Mouse (Mus musculus): ENCODE data around the gene Krt80. TPM values are rescaled to one million over a fixed set of nuclear protein-coding genes. Genes with fewer than 3 reads are reported as not detected.

Gene Krt80
- polyA plus RNA-seq, 1 experiment from 2014 or later, result not detected

DNA sequence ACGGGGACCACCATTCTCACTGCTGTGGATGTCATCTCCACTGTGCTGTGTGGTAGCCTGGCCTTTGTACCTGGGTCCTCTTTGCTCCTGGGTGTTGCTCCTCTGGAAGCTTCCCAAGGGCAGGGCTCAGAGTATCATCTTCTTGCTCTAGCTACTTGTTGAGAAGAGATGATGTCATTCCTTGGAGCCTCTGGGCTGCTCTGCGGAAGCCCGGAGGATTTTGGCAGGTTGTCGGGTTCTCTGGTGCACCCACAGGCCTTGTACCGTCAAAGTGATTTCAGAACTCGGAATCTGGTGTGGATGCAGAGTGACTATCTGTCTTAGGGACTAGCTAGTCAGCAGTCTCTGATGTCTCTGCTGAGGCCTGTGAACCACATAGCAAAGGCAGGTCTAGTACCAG is 15.1 kb upstream of the Krt80 start:
- no peaks in the 10 kb centered on the region for H3K4me1 ChIP-seq (ENCODE audit: control insufficient read depth, insufficient read depth, low read length)
- no peaks in the 10 kb centered on the region for H3K9me3 ChIP-seq (replicated peaks; ENCODE audit: control insufficient read depth, low read length)
- 86% methylated on average over 6 of the region's 6 CpGs for WGBS
- no peak overlapping the region for H3K9ac ChIP-seq (replicated peaks; ENCODE audit: low read length)
- no peak for ATAC-seq (replicated peaks; ENCODE audit: insufficient number of reproducible peaks, low FRiP score, low TSS enrichment, low read depth)
- H3K4me2 ChIP-seq (ENCODE audit: low read depth, low read length), result no peak overlapping the region
- no peak overlapping the region for H3K4me3 ChIP-seq (ENCODE audit: low read depth, low read length)
- DNase-seq (ENCODE audit: low spot score), result no peak
- no peaks in the 10 kb centered on the region for H3K36me3 ChIP-seq (replicated peaks; ENCODE audit: control insufficient read depth, insufficient read depth, low read depth, low read length)
- H3K27me3 ChIP-seq (ENCODE audit: control insufficient read depth, insufficient read depth, low read length), result no peaks in the 10 kb centered on the region
- no peak overlapping the region for H3K27ac ChIP-seq (replicated peaks; ENCODE audit: low read depth, low read length)

DNA sequence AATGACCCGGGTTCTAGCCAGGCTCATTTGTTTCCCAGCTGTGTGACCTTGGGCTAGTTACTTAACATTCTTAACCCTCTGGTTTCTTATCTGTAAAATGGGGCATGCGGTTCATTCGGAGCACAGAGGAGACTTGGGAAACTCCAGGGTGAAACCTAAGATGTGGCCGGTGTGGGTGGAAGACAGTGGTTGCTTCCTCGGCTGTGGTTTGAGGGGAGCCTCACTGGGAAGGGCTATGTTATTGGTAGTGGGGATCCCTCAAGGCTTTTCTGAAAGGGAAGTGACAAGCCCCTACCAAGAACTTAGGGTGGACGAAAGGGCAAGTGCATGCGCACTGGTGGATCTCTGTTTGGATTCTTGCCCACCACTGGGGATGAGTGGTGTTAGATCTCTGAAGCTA is 14.6 kb upstream of the Krt80 start:
- Histone ChIP-seq H3K4me2 (ENCODE audit: low read depth, low read length) (no peak overlapping the region), H3K36me3 (replicated peaks; ENCODE audit: control insufficient read depth, insufficient read depth, low read depth, low read length) (no peaks in the 10 kb centered on the region), H3K4me1 (ENCODE audit: control insufficient read depth, insufficient read depth, low read length) (no peaks in the 10 kb centered on the region), H3K9me3 (replicated peaks; ENCODE audit: control insufficient read depth, low read length) (no peaks in the 10 kb centered on the region), H3K27me3 (ENCODE audit: control insufficient read depth, insufficient read depth, low read length) (no peaks in the 10 kb centered on the region), H3K4me3 (ENCODE audit: low read depth, low read length) (no peak overlapping the region), H3K9ac (replicated peaks; ENCODE audit: low read length) (no peak overlapping the region), H3K27ac (replicated peaks; ENCODE audit: low read depth, low read length) (no peak overlapping the region)
- DNase-seq (ENCODE audit: low spot score) (no peak), ATAC-seq (replicated peaks; ENCODE audit: insufficient number of reproducible peaks, low FRiP score, low TSS enrichment, low read depth) (no peak)
- 80% methylated on average over 7 of the region's 7 CpGs for WGBS

- H3K4me1 ChIP-seq (ENCODE audit: control insufficient read depth, insufficient read depth, low read length), result no peaks in the 10 kb centered on the region
- H3K9me3 ChIP-seq (replicated peaks; ENCODE audit: control insufficient read depth, low read length), result no peaks in the 10 kb centered on the region
- DNase-seq (ENCODE audit: low spot score) (no peak), ATAC-seq (replicated peaks; ENCODE audit: insufficient number of reproducible peaks, low FRiP score, low TSS enrichment, low read depth) (no peak)
- no peak overlapping the region for H3K4me2 ChIP-seq (ENCODE audit: low read depth, low read length)
- H3K27me3 ChIP-seq (ENCODE audit: control insufficient read depth, insufficient read depth, low read length), result no peaks in the 10 kb centered on the region
- no peaks in the 10 kb centered on the region for H3K36me3 ChIP-seq (replicated peaks; ENCODE audit: control insufficient read depth, insufficient read depth, low read depth, low read length)
- no peak overlapping the region for H3K27ac ChIP-seq (replicated peaks; ENCODE audit: low read depth, low read length)
- WGBS, result 63% methylated on average over 11 of the region's 11 CpGs
- no peak overlapping the region for H3K9ac ChIP-seq (replicated peaks; ENCODE audit: low read length)
- no peak overlapping the region for H3K4me3 ChIP-seq (ENCODE audit: low read depth, low read length)
Measured at GRCm38 (mm10) chr15:101382811-101383210, 12.8 kb upstream of the Krt80 start.

DNA sequence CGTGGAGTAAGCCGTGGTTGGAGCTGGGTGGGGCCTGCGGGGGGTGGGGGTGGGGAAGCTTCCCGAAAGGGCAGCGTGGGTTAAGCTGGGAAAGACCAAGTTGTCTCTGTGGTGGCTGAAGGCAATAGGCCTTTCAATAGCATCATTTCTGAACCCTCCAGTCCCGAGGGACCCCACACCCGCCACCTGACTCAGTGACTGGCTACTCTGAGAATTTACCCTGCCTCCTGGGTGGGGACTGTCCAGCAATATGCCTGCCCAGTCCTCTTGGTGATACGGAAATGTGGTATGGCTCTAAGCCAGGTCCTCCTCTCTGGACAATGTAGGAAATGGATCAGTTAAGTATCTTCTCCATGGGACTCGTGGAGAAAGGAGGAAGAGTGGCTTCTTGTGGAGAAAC is 11.8 kb upstream of the Krt80 start:
- Histone ChIP-seq H3K4me3 (ENCODE audit: low read depth, low read length) (no peak overlapping the region), H3K9me3 (replicated peaks; ENCODE audit: control insufficient read depth, low read length) (no peaks in the 10 kb centered on the region), H3K27me3 (ENCODE audit: control insufficient read depth, insufficient read depth, low read length) (no peaks in the 10 kb centered on the region), H3K4me2 (ENCODE audit: low read depth, low read length) (no peak overlapping the region), H3K9ac (replicated peaks; ENCODE audit: low read length) (no peak overlapping the region), H3K36me3 (replicated peaks; ENCODE audit: control insufficient read depth, insufficient read depth, low read depth, low read length) (no peaks in the 10 kb centered on the region), H3K4me1 (ENCODE audit: control insufficient read depth, insufficient read depth, low read length) (no peaks in the 10 kb centered on the region), H3K27ac (replicated peaks; ENCODE audit: low read depth, low read length) (no peak overlapping the region)
- no peak for ATAC-seq (replicated peaks; ENCODE audit: insufficient number of reproducible peaks, low FRiP score, low TSS enrichment, low read depth)
- no peak for DNase-seq (ENCODE audit: low spot score)
- WGBS, result 67% methylated on average over 9 of the region's 9 CpGs

DNA sequence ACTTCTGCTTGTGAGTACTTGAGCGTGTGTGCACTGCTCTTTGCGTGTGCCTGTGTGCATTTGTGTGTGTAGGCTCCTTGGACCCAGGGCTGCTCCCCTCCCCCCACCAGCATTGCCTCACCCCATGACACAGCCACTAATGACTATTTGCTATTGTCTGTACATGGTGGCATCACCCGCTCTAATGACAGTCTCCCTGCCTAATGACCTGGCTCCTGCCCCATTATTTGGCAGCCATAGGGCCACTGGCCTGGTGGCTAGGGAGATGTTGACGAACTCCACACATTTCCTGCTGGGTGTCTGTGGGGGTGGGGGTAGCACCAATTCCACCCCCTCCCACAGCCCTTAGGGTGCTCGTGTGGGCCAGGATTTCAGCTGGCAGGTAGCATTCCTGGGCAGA is 8.7 kb upstream of the Krt80 start:
- Histone ChIP-seq H3K27me3 (ENCODE audit: control insufficient read depth, insufficient read depth, low read length) (no peaks in the 10 kb centered on the region), H3K9me3 (replicated peaks; ENCODE audit: control insufficient read depth, low read length) (no peaks in the 10 kb centered on the region), H3K27ac (replicated peaks; ENCODE audit: low read depth, low read length) (no peak overlapping the region), H3K4me1 (ENCODE audit: control insufficient read depth, insufficient read depth, low read length) (no peaks in the 10 kb centered on the region), H3K4me3 (ENCODE audit: low read depth, low read length) (no peak overlapping the region), H3K4me2 (ENCODE audit: low read depth, low read length) (no peak overlapping the region), H3K36me3 (replicated peaks; ENCODE audit: control insufficient read depth, insufficient read depth, low read depth, low read length) (no peaks in the 10 kb centered on the region), H3K9ac (replicated peaks; ENCODE audit: low read length) (no peak overlapping the region)
- DNase-seq (ENCODE audit: low spot score), result no peak
- 76% methylated on average over 5 of the region's 5 CpGs for WGBS
- no peak for ATAC-seq (replicated peaks; ENCODE audit: insufficient number of reproducible peaks, low FRiP score, low TSS enrichment, low read depth)

GRCm38 (mm10) chr15:101376776-101377061 is 6.8 kb upstream of the Krt80 start:
- Histone ChIP-seq H3K9ac (replicated peaks; ENCODE audit: low read length) (no peak overlapping the region), H3K9me3 (replicated peaks; ENCODE audit: control insufficient read depth, low read length) (no peaks in the 10 kb centered on the region), H3K27ac (replicated peaks; ENCODE audit: low read depth, low read length) (no peak overlapping the region), H3K4me1 (ENCODE audit: control insufficient read depth, insufficient read depth, low read length) (no peaks in the 10 kb centered on the region), H3K27me3 (ENCODE audit: control insufficient read depth, insufficient read depth, low read length) (no peaks in the 10 kb centered on the region), H3K36me3 (replicated peaks; ENCODE audit: control insufficient read depth, insufficient read depth, low read depth, low read length) (no peaks in the 10 kb centered on the region), H3K4me2 (ENCODE audit: low read depth, low read length) (no peak overlapping the region), H3K4me3 (ENCODE audit: low read depth, low read length) (no peak overlapping the region)
- 70% methylated on average over 5 of the region's 5 CpGs for WGBS
- DNase-seq (ENCODE audit: low spot score) (no peak), ATAC-seq (replicated peaks; ENCODE audit: insufficient number of reproducible peaks, low FRiP score, low TSS enrichment, low read depth) (no peak)

DNA sequence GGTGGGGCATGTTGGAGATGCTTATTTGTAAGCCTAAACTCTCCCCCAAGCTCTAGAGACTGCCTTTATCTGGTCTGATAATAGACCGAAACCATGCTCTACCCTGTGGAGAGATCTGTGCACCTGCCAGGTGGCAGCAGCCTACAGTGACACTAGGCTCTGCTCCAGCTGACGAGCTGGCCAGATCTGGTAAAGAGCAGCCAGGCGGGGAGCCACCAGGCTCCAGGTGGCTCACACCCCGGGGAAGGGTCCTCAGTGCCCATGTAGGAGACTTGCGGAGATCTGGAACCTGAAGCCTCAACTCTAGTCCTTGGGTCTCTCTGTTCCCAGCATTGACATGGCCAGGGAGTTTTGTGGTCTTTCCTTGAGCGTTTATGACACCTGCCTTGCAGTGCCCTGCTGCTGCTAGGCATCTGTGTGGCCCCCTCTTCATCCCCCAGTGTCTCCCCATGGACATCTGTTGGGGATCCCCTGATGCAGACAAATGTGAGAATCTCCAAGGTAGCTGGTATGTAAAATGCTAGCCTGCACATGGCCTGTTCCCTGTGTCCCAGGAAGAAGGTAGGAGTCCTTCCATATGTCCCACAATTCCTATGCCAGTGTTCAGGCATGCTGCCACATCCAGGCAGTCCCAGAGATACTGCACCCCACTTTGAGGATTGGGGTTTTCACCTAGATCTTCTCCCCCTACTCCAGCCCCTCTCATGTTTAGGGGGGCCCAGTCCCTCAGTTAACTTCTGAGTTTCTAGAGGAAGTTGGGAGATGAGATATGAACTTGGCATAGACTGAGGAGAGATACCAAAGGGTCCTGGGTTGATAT is 6.2 kb upstream of the Krt80 start:
- H3K27ac ChIP-seq (replicated peaks; ENCODE audit: low read depth, low read length), result no peak overlapping the region
- no peak overlapping the region for H3K4me2 ChIP-seq (ENCODE audit: low read depth, low read length)
- no peaks in the 10 kb centered on the region for H3K4me1 ChIP-seq (ENCODE audit: control insufficient read depth, insufficient read depth, low read length)
- H3K9ac ChIP-seq (replicated peaks; ENCODE audit: low read length), result no peak overlapping the region
- no peak overlapping the region for H3K4me3 ChIP-seq (ENCODE audit: low read depth, low read length)
- H3K27me3 ChIP-seq (ENCODE audit: control insufficient read depth, insufficient read depth, low read length), result no peaks in the 10 kb centered on the region
- ATAC-seq (replicated peaks; ENCODE audit: insufficient number of reproducible peaks, low FRiP score, low TSS enrichment, low read depth), result no peak
- DNase-seq (ENCODE audit: low spot score), result no peak
- H3K36me3 ChIP-seq (replicated peaks; ENCODE audit: control insufficient read depth, insufficient read depth, low read depth, low read length), result no peaks in the 10 kb centered on the region
- WGBS, result 74% methylated on average over 6 of the region's 6 CpGs
- H3K9me3 ChIP-seq (replicated peaks; ENCODE audit: control insufficient read depth, low read length), result no peaks in the 10 kb centered on the region

- no peak for DNase-seq (ENCODE audit: low spot score)
- no peaks in the 10 kb centered on the region for H3K4me1 ChIP-seq (ENCODE audit: control insufficient read depth, insufficient read depth, low read length)
- H3K36me3 ChIP-seq (replicated peaks; ENCODE audit: control insufficient read depth, insufficient read depth, low read depth, low read length), result no peaks in the 10 kb centered on the region
- no peaks in the 10 kb centered on the region for H3K27me3 ChIP-seq (ENCODE audit: control insufficient read depth, insufficient read depth, low read length)
- no peak overlapping the region for H3K27ac ChIP-seq (replicated peaks; ENCODE audit: low read depth, low read length)
- WGBS, result 43% methylated on average over 4 of the region's 4 CpGs
- no peak for ATAC-seq (replicated peaks; ENCODE audit: insufficient number of reproducible peaks, low FRiP score, low TSS enrichment, low read depth)
- H3K4me2 ChIP-seq (ENCODE audit: low read depth, low read length), result no peak overlapping the region
- H3K9ac ChIP-seq (replicated peaks; ENCODE audit: low read length), result no peak overlapping the region
- H3K9me3 ChIP-seq (replicated peaks; ENCODE audit: control insufficient read depth, low read length), result no peaks in the 10 kb centered on the region
- no peak overlapping the region for H3K4me3 ChIP-seq (ENCODE audit: low read depth, low read length)
Measured at GRCm38 (mm10) chr15:101374879-101375278, 4.9 kb upstream of the Krt80 start.
